ENCODE assay signal across 26 mouse cellular contexts in the genomic region with DNA sequence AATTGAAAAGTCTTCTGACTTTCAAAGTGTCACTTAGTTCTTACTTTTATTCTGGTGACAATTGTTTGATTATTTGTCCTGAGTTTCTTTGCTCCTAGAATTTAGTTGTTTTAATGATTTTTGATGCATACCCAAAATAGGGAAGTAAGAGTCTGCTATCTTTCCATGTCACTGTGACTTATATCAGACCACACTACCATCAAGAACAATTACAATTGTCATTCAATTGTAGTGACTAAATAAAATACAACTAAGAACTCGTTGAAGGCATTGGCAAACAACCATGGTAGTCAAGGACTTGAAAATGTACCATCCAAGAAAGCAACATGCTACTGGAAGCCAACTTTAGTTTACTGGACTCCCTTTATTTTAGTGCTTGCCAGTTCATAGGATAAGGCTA. TPM values are rescaled to one million over a fixed set of nuclear protein-coding genes. Genes with fewer than 3 reads are reported as not detected.
DNase-seq lines count a peak whose midpoint lies in the region; ATAC-seq and TF ChIP-seq lines count a peak whose summit lies in the region.
"Had no signal": no experiment of that assay in that cellular context is flagged by ENCODE, and none has a peak within 500 bp of the region (broad histone marks: within the 10 kb centered on the region; RNA-seq: fewer than 3 reads in every experiment).

No protein-coding gene starts in this region.

- H3K9me3 ChIP-seq in MEL (replicated peaks; ENCODE audit: insufficient read depth, low read length) = no peaks in the 10 kb centered on the region
- H3K9me3 ChIP-seq: embryonic facial prominence, embryonic 13.5 days; embryonic facial prominence, embryonic 15.5 days; forebrain, embryonic 10.5 days; forebrain, embryonic 12.5 days; G1E had no signal

- peaks cover 3 to 5% of the 10 kb centered on the region in 2 experiments; a peak in 3 of 4 replicates for H3K4me1 ChIP-seq in MEL (ENCODE audit: control insufficient read depth in 1 of 2, insufficient read depth in 2 of 2, low read length in 2 of 2)
- H3K4me1 ChIP-seq: embryonic facial prominence, embryonic 13.5 days; embryonic facial prominence, embryonic 15.5 days; forebrain, embryonic 10.5 days; forebrain, embryonic 12.5 days had no signal

- no peak overlapping the region for H3K9ac ChIP-seq in MEL (ENCODE audit: control insufficient read depth, low read depth, low read length, poor library complexity, severe bottlenecking)
- H3K9ac ChIP-seq: embryonic facial prominence, embryonic 13.5 days; embryonic facial prominence, embryonic 15.5 days; forebrain, embryonic 12.5 days had no signal

- no peak for TF ChIP-seq POLR2A in MEL (IDR thresholded peaks at IDR 0.05; ENCODE audit: control insufficient read depth in 1 of 2, insufficient read depth in 1 of 2, low read depth in 1 of 2, low read length in 2 of 2, poor library complexity in 1 of 2)

- no peak for TF ChIP-seq RAD21 in MEL (IDR thresholded peaks at IDR 0.05; ENCODE audit: low read depth, low read length)

- DNase-seq in 416B (ENCODE audit: low read depth) (peak; percentile 24), MEL (ENCODE audit: low read depth, low spot score) (peak; percentile 59)
- DNase-seq in splenic B cell, adult 2 months (ENCODE audit: low read depth, low spot score) = peak; percentile 10
- DNase-seq in urinary bladder, adult 2 months (ENCODE audit: low spot score) = no peak
- DNase-seq: adrenal gland, adult 8-10 months; adrenal gland, postnatal 14 days; adrenal gland, postnatal 36 days; cerebellum, adult 11-12 months; cerebellum, adult 2 months; cerebellum, adult 9-10 months; cerebellum, postnatal 10 days; cerebellum, postnatal 25 days; embryo, embryonic 11 days had no signal

- H3K27me3 ChIP-seq in MEL (ENCODE audit: control insufficient read depth in 1 of 2, insufficient read depth in 2 of 2, low read length in 2 of 2) = no peaks in the 10 kb centered on the region
- no peaks in the 10 kb centered on the region for H3K27me3 ChIP-seq in splenic B cell, adult 2 months (ENCODE audit: control insufficient read depth, insufficient read depth, low read length, poor library complexity, severe bottlenecking)
- H3K27me3 ChIP-seq: CH12.LX; embryonic facial prominence, embryonic 13.5 days; embryonic facial prominence, embryonic 15.5 days; forebrain, embryonic 12.5 days; Patski had no signal

- no peak for ATAC-seq in monocyte, adult 5-6 weeks (replicated peaks; ENCODE audit: insufficient number of reproducible peaks, low FRiP score, low TSS enrichment, poor library complexity, severe bottlenecking)
- ATAC-seq: activated CD4-positive, CD25-positive, alpha-beta regulatory T cell, adult 4 months; CD4-positive, CD25-positive, alpha-beta regulatory T cell, adult 4 months; forebrain, embryonic 14.5 days; forebrain, embryonic 16.5 days; Patski had no signal

- peak; percentile 42 to 85; a peak in 3 of 4 replicates for TF ChIP-seq EP300 in MEL (IDR thresholded peaks at IDR 0.05; ENCODE audit: low read depth in 1 of 2, low read length in 2 of 2)

- peaks cover 7 to 22% of the 10 kb centered on the region in 2 experiments for H3K36me3 ChIP-seq in MEL (ENCODE audit: control insufficient read depth in 1 of 2, insufficient read depth in 2 of 2, low read length in 2 of 2)
- H3K36me3 ChIP-seq in splenic B cell, adult 2 months (ENCODE audit: control insufficient read depth, insufficient read depth, low read length, poor library complexity, severe bottlenecking) = no peaks in the 10 kb centered on the region

- H3K27ac ChIP-seq in MEL (ENCODE audit: control insufficient read depth, low read depth, low read length) = no peak overlapping the region; the same call in 1 of the 2 replicates
- H3K27ac ChIP-seq: embryonic facial prominence, embryonic 13.5 days; embryonic facial prominence, embryonic 15.5 days; forebrain, embryonic 10.5 days; forebrain, embryonic 12.5 days had no signal

- no peak for TF ChIP-seq CTCF in MEL (IDR thresholded peaks at IDR 0.05 in 2 of 3, conservative IDR thresholded peaks at IDR 0.05 in 1 of 3; ENCODE audit: control insufficient read depth in 1 of 3, insufficient read depth in 1 of 3, low read depth in 2 of 3, low read length in 3 of 3, poor library complexity in 1 of 3, severe bottlenecking in 1 of 3)

- H3K4me3 ChIP-seq in MEL (ENCODE audit: control insufficient read depth in 1 of 2, insufficient read depth in 1 of 2, low read depth in 2 of 2, low read length in 2 of 2) = no peak overlapping the region
- H3K4me3 ChIP-seq: embryonic facial prominence, embryonic 13.5 days; embryonic facial prominence, embryonic 15.5 days; erythroblast, embryonic 14.5 days; forebrain, embryonic 10.5 days; forebrain, embryonic 12.5 days had no signal

- no peaks in the 10 kb centered on the region for H3K79me2 ChIP-seq in MEL (ENCODE audit: control insufficient read depth, insufficient read depth, low read length, poor library complexity)

TF ChIP-seq in MEL, 35 proteins besides CTCF, POLR2A, EP300 and RAD21:
- no peak for TF ChIP-seq TAL1 (IDR thresholded peaks at IDR 0.05; ENCODE audit: low read length)
- TF ChIP-seq MYC (IDR thresholded peaks at IDR 0.05; ENCODE audit: low read depth, low read length) = 0 out of 2 replicates have a peak, but pooled peaks have one; percentile 21
- peak; percentile 73 for TF ChIP-seq GATA1 (IDR thresholded peaks at IDR 0.05; ENCODE audit: low read depth, low read length)
- TF ChIP-seq TCF12 (IDR thresholded peaks at IDR 0.05; ENCODE audit: low read depth, low read length) = 0 out of 2 replicates have a peak, but pooled peaks have one; percentile 12

RNA-seq across cellular contexts. Expression of a gene that starts 55.2 kb away (rescaled TPM):
- 3.1 and 3.7 TPM in 2 replicates for total RNA-seq in MEL (2012; rRNA removed)
- polyA plus RNA-seq in MEL (2012; ENCODE audit: insufficient read depth in 1 of 2, insufficient read length in 2 of 2, low read depth in 1 of 2, low replicate concordance in 2 of 2, missing spikeins in 1 of 2) = 1 to 10 TPM in 1 of 2 experiments, not detected in 1; 5.3 TPM
- polyA plus RNA-seq in urinary bladder, adult 2 months (2012; rRNA removed) = 7.4 and 10.2 TPM in 2 replicates
- 1.2 to 4.1 TPM (median 2.0 TPM) in 3 replicates for total RNA-seq in monocyte, adult 5-6 weeks (2017)

RNA-seq across cellular contexts. Expression of a gene that starts 55.2 kb away (rescaled TPM):
- total RNA-seq in MEL (2012; rRNA removed) = 10.2 and 11.7 TPM in 2 replicates
- polyA plus RNA-seq in MEL (2012; ENCODE audit: insufficient read depth in 1 of 2, insufficient read length in 2 of 2, low read depth in 1 of 2, low replicate concordance in 2 of 2, missing spikeins in 1 of 2) = 1 to 10 TPM in 1 of 2 experiments, not detected in 1; 7.9 TPM
- 1.1 and 1.3 TPM in 2 replicates for polyA plus RNA-seq in urinary bladder, adult 2 months (2012; rRNA removed)
- total RNA-seq in monocyte, adult 5-6 weeks (2017) = 4.1 to 8.2 TPM (median 6.2 TPM) in 3 replicates
